Mouse (Mus musculus) heart, postnatal 14 days (tissue): ENCODE data around the gene Cyp2c70. TPM values are rescaled to one million over a fixed set of nuclear protein-coding genes. Genes with fewer than 3 reads are reported as not detected.

Experiments
- total RNA-seq, 2 experiments: library from RNA; stranded (reverse); gene quantifications; 2 replicates each; pipeline ENCODE4 v1.2.3; 2021

Gene Cyp2c70
- total RNA-seq, 2 experiments from 2014 or later, result 0.12 to 0.29 TPM

Other genes starting within 250 kb of the Cyp2c70 start
- gene Cyp2c37, start 194.9 kb downstream of the Cyp2c70 start, total RNA-seq, result not detected
- not detected for gene Cyp2c54, start 113.5 kb downstream of the Cyp2c70 start, total RNA-seq
- not detected for gene Cyp2c50, start 97.6 kb downstream of the Cyp2c70 start, total RNA-seq
- gene Pdlim1, start 84.5 kb upstream of the Cyp2c70 start, total RNA-seq, result 100 to 1,000 TPM; 143 to 187 TPM